Mouse (Mus musculus): Measurements from ENCODE around the gene Olfr727.

Olfr727 gene

GRCm38 (mm10) chr14:50122886-50123285 is at the start of gene Olfr727:
Gene Olfr727, plus strand, starts transcription at chr14:50123186.
- DNase-seq (ENCODE audit: low read depth): no peak

GRCm38 (mm10) chr14:50090853-50091252 is 32.1 kb upstream of the Olfr727 start, which contains the start of gene Olfr726:
Gene Olfr726, minus strand, starts transcription at chr14:50090953.
- no peak for DNase-seq (ENCODE audit: low read depth)

- no peak for DNase-seq (ENCODE audit: low read depth)
These were observed 19.6 kb downstream of the Olfr727 start, which contains the start of gene Olfr728 for GRCm38 (mm10) chr14:50142580-50142979. Gene Olfr728, minus strand, starts transcription at chr14:50142680.

- DNase-seq (ENCODE audit: low read depth): no peak
These were observed 29.8 kb downstream of the Olfr727 start, which contains the start of gene Olfr729 for GRCm38 (mm10) chr14:50152810-50153209. Gene Olfr729, minus strand, starts transcription at chr14:50152910.

Measured in c-Kit-positive CD71-positive TER-119-negative erythroid progenitor cells, embryonic 14.5 days (primary cell).